Mouse (Mus musculus) liver, embryonic 15.5 days (tissue): Measurements from ENCODE around the gene Slc9a7. TPM values are rescaled to one million over a fixed set of nuclear protein-coding genes. Genes with fewer than 3 reads are reported as not detected.

Experiments used
- ATAC-seq: fragments of 200-750 bp; cut with Nextera tagmentation; 2 replicates; pipeline ENCODE4 v1.8.0; 2017; ENCODE audit warnings: moderate number of reproducible peaks, mild to moderate bottlenecking, moderate library complexity; ENCODE audit not compliant: insufficient read depth
- H3K27ac ChIP-seq: fragments of 300-500 bp; sonication (generic); replicated peaks from 2 replicates; pipeline ENCODE4 v1.5.1; 2015; ENCODE audit warnings: mild to moderate bottlenecking, inconsistent platforms
- H3K27me3 ChIP-seq: fragments of 300-500 bp; sonication (generic); 2 replicates; pipeline ENCODE4 v1.6.1; 2015; ENCODE audit warnings: mild to moderate bottlenecking, inconsistent platforms
- H3K36me3 ChIP-seq: fragments of 300-500 bp; sonication (generic); replicated peaks from 2 replicates; pipeline ENCODE4 v1.6.1; 2015; ENCODE audit warnings: moderate library complexity, mild to moderate bottlenecking, inconsistent platforms
- H3K4me1 ChIP-seq: fragments of 300-500 bp; sonication (generic); replicated peaks from 2 replicates; pipeline ENCODE4 v1.6.1; 2015; ENCODE audit warnings: inconsistent platforms
- H3K4me2 ChIP-seq: fragments of 300-500 bp; sonication (generic); 2 replicates; pipeline ENCODE4 v1.6.1; 2015; ENCODE audit warnings: moderate library complexity, mild to moderate bottlenecking, inconsistent platforms
- H3K4me3 ChIP-seq: fragments of 300-500 bp; sonication (generic); replicated peaks from 2 replicates; pipeline ENCODE4 v1.5.1; 2015; ENCODE audit warnings: mild to moderate bottlenecking, inconsistent platforms
- H3K9ac ChIP-seq: fragments of 300-500 bp; sonication (generic); 2 replicates; pipeline ENCODE4 v1.6.1; 2015; ENCODE audit warnings: moderate library complexity, mild to moderate bottlenecking, inconsistent platforms
- H3K9me3 ChIP-seq: fragments of 300-500 bp; sonication (generic); replicated peaks from 2 replicates; pipeline ENCODE4 v1.6.1; 2016; ENCODE audit warnings: inconsistent platforms
- WGBS: fragments of 180-500 bp; shearing (Covaris S2); methylation state at CpG from one replicate; pipeline ENCODE4 v1.1.7; 2015; ENCODE audit warnings: mixed read lengths; ENCODE audit not compliant: insufficient replicate concordance; 5-methylcytosine and 5-hydroxymethylcytosine counted together
- polyA plus RNA-seq: library from polyadenylated mRNA; unstranded; fragments of >200 nt; fragmentation: Nextera tagmentation; extraction: Ambion mirVana; gene quantifications from 2 replicates; pipeline ENCODE4 v1.2.1, GENCODE M21; 2015

The Slc9a7 gene
- polyA plus RNA-seq, 1 experiment from 2014 or later, result 0.46 TPM

- Histone ChIP-seq H3K9ac (no peak overlapping the region), H3K4me3 (no peak overlapping the region), H3K27me3 (no peaks in the 10 kb centered on the region), H3K27ac (no peak overlapping the region), H3K4me1 (no peaks in the 10 kb centered on the region), H3K9me3 (no peaks in the 10 kb centered on the region), H3K36me3 (no peaks in the 10 kb centered on the region), H3K4me2 (no peak overlapping the region)
- 16% methylated on average over 2 of the region's 2 CpGs for WGBS
- no peak for ATAC-seq
Observed at GRCm38 (mm10) chrX:20157519-20157918, 134.1 kb downstream of the Slc9a7 start.

GRCm38 (mm10) chrX:20129466-20129865 lies 162.1 kb downstream of the Slc9a7 start:
- ATAC-seq, result no peak
- WGBS, result 39% methylated on average over 1 of the region's 1 CpGs
- H3K36me3 ChIP-seq, result no peaks in the 10 kb centered on the region

GRCm38 (mm10) chrX:20128951-20129350 lies 162.7 kb downstream of the Slc9a7 start:
- no peaks in the 10 kb centered on the region for H3K4me1 ChIP-seq
- no peaks in the 10 kb centered on the region for H3K27me3 ChIP-seq
- ATAC-seq, result no peak
- no peak overlapping the region for H3K4me2 ChIP-seq
- H3K36me3 ChIP-seq, result no peaks in the 10 kb centered on the region
- H3K4me3 ChIP-seq, result no peak overlapping the region
- H3K9me3 ChIP-seq, result no peaks in the 10 kb centered on the region
- no peak overlapping the region for H3K9ac ChIP-seq
- H3K27ac ChIP-seq, result no peak overlapping the region

More at GRCm38 (mm10) chrX:20129466-20129865, 162.1 kb downstream of the Slc9a7 start:
- Histone ChIP-seq H3K4me3 (no peak overlapping the region), H3K4me1 (no peaks in the 10 kb centered on the region), H3K9ac (no peak overlapping the region), H3K9me3 (no peaks in the 10 kb centered on the region), H3K27me3 (no peaks in the 10 kb centered on the region), H3K4me2 (no peak overlapping the region), H3K27ac (no peak overlapping the region)

DNA sequence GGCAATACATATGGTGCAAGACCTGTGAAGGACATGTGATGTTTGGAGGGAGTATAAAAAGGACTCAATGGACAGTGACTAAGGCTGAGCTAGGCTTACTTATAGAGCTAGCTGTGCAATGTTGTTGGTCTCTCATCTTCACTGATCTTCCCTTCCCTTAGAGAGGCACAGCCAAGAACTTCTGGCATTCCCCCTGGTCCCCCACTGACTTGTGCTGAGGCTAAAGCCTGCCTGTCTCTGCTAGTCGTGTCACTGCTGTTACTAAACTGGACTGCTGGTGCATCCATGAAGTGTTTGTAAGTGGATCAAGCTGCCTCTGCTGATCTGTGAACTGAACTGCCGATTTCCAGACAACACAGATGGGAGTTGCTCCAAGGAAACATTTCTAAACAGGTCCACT lies 166.1 kb downstream of the Slc9a7 start:
- ATAC-seq, result no peak
- no peak overlapping the region for H3K9ac ChIP-seq
- no peaks in the 10 kb centered on the region for H3K9me3 ChIP-seq
- H3K36me3 ChIP-seq, result no peaks in the 10 kb centered on the region
- WGBS, result 56% methylated on average over 2 of the region's 2 CpGs
- no peaks in the 10 kb centered on the region for H3K27me3 ChIP-seq
- no peak overlapping the region for H3K4me2 ChIP-seq
- no peak overlapping the region for H3K4me3 ChIP-seq
- H3K27ac ChIP-seq, result no peak overlapping the region
- H3K4me1 ChIP-seq, result no peaks in the 10 kb centered on the region

GRCm38 (mm10) chrX:20117717-20118116 lies 173.9 kb downstream of the Slc9a7 start:
- no peak for ATAC-seq
- WGBS, result 43% methylated on average over 2 of the region's 2 CpGs
- Histone ChIP-seq H3K36me3 (no peaks in the 10 kb centered on the region), H3K4me1 (no peaks in the 10 kb centered on the region), H3K9ac (no peak overlapping the region), H3K4me2 (no peak overlapping the region), H3K27me3 (no peaks in the 10 kb centered on the region), H3K27ac (no peak overlapping the region), H3K9me3 (no peaks in the 10 kb centered on the region), H3K4me3 (no peak overlapping the region)

- no peak for ATAC-seq
- H3K4me3 ChIP-seq, result no peak overlapping the region
- no peak overlapping the region for H3K27ac ChIP-seq
- no peaks in the 10 kb centered on the region for H3K9me3 ChIP-seq
- WGBS, result 39% methylated on average over 4 of the region's 4 CpGs
- H3K4me1 ChIP-seq, result no peaks in the 10 kb centered on the region
- no peak overlapping the region for H3K4me2 ChIP-seq
- H3K36me3 ChIP-seq, result no peaks in the 10 kb centered on the region
- H3K27me3 ChIP-seq, result no peaks in the 10 kb centered on the region
- H3K9ac ChIP-seq, result no peak overlapping the region
Observed at GRCm38 (mm10) chrX:20070196-20070595, 221.4 kb downstream of the Slc9a7 start.

GRCm38 (mm10) chrX:20066636-20067035 lies 225.0 kb downstream of the Slc9a7 start:
- H3K27me3 ChIP-seq, result no peaks in the 10 kb centered on the region; the same call in none of the 2 replicates
- H3K4me2 ChIP-seq, result no peak overlapping the region
- H3K4me1 ChIP-seq, result no peaks in the 10 kb centered on the region
- no peak for ATAC-seq
- H3K9ac ChIP-seq, result no peak overlapping the region
- no peaks in the 10 kb centered on the region for H3K36me3 ChIP-seq
- H3K27ac ChIP-seq, result no peak overlapping the region
- H3K9me3 ChIP-seq, result no peaks in the 10 kb centered on the region
- no peak overlapping the region for H3K4me3 ChIP-seq

DNA sequence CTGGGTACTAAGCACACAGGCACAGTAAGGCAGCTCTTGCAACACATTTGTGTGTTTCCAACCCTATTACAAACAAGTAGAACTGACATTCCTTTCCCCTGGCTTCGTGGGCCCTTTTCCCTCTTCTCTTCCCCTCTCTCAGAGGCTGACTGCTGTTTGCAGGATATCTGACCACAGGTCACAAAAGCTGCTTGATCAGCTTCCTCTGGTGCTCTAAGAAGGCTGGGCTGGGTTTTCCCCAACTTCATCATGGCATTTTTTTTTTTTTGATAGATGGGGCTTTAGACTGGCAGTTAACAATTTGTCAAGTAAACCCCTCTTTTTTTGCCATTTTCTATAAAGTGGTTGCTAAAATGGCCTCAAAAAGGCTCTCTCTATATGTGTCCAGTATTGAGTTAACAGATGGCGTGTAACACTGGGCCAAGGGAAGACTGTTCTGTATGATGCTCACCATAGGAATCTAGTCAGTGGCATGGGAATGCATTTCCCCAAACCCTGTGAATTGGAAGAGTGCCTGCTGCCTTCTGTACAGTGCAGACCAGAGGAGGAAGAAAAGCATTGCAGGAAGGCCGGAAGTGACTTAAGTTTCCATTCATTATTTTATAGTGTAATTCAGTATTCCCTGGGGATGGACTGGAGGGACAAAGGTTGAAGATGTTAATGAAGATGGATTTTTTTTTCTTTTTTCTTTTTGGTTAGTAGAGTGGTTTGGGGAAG lies 229.7 kb downstream of the Slc9a7 start:
- Histone ChIP-seq H3K4me2 (no peak overlapping the region), H3K4me1 (no peaks in the 10 kb centered on the region), H3K36me3 (no peaks in the 10 kb centered on the region), H3K9me3 (no peaks in the 10 kb centered on the region), H3K9ac (no peak overlapping the region), H3K4me3 (no peak overlapping the region), H3K27ac (no peak overlapping the region), H3K27me3 (peaks cover 25% of the 10 kb centered on the region)
- WGBS, result 41% methylated on average over 3 of the region's 3 CpGs
- no peak for ATAC-seq

GRCm38 (mm10) chrX:20060769-20061315 lies 230.8 kb downstream of the Slc9a7 start:
- no peak overlapping the region for H3K27ac ChIP-seq
- H3K4me2 ChIP-seq, result peak overlapping the region; percentile 49
- H3K9ac ChIP-seq, result no peak overlapping the region
- H3K27me3 ChIP-seq, result peaks cover 25% of the 10 kb centered on the region
- no peak for ATAC-seq
- H3K4me1 ChIP-seq, result no peaks in the 10 kb centered on the region
- H3K9me3 ChIP-seq, result no peaks in the 10 kb centered on the region
- H3K4me3 ChIP-seq, result peak overlapping the region; percentile 33; the same call in 1 of the 2 replicates
- WGBS, result 25% methylated on average over 47 of the region's 47 CpGs
- H3K36me3 ChIP-seq, result no peaks in the 10 kb centered on the region

DNA sequence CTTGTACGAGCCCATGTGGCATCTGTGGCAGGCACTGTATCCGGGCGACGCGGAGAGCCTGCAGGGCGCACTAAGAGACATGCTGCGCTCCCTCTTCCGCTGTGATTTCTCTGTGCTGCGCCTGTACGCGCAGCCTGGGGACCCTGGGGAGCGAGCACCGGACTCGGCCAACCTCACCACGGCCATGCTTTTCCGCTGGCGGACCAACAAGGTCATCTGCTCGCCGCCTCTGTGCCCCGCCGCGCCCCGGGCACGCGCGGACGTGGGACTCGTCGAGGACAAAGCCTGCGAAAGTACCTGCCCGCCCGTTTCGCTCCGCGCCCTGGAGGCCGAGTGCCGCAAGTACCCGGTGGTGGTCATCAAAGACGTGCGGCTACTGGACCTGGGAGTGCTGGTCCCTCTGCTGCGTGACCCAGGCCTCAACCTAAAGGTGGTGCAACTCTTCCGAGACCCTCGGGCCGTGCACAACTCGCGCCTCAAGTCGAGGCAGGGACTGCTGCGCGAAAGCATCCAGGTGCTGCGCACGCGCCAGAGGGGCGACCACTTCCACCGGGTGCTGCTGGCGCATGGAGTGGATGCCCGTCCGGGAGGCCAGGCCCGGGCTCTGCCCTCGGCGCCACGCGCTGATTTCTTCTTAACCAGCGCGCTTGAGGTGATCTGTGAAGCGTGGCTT lies 231.4 kb downstream of the Slc9a7 start:
- peaks cover 25% of the 10 kb centered on the region for H3K27me3 ChIP-seq
- no peaks in the 10 kb centered on the region for H3K4me1 ChIP-seq
- 21% methylated on average over 65 of the region's 65 CpGs for WGBS
- no peak overlapping the region for H3K9ac ChIP-seq
- no peak for ATAC-seq
- no peak overlapping the region for H3K27ac ChIP-seq
- peak overlapping the region; percentile 33 for H3K4me3 ChIP-seq
- H3K36me3 ChIP-seq, result no peaks in the 10 kb centered on the region
- peak overlapping the region; percentile 49 for H3K4me2 ChIP-seq
- H3K9me3 ChIP-seq, result no peaks in the 10 kb centered on the region

- Histone ChIP-seq H3K4me1 (no peaks in the 10 kb centered on the region), H3K36me3 (no peaks in the 10 kb centered on the region), H3K9me3 (no peaks in the 10 kb centered on the region), H3K4me3 (peak within 1 kb of the TSS; percentile 33), H3K27ac (no peak within 1 kb of the TSS), H3K9ac (no peak within 1 kb of the TSS), H3K27me3 (peaks cover 25% of the 10 kb centered on the region), H3K4me2 (peak within 1 kb of the TSS; percentile 49)
- ATAC-seq, result peak; percentile 51; the same call in 1 of the 2 replicates
- WGBS, result 20% methylated on average over 38 of the region's 40 CpGs
Observed at GRCm38 (mm10) chrX:20059381-20059971, 232.1 kb downstream of the Slc9a7 start, which contains the start of gene Chst7. Gene Chst7 (plus strand): TSS chrX:20059560.
